Mouse (Mus musculus): ENCODE data around the gene Dhx35. TPM values are rescaled to one million over a fixed set of nuclear protein-coding genes. Genes with fewer than 3 reads are reported as not detected.

Dhx35 gene
- total and polyA plus RNA-seq, 3 experiments, result 15.2 to 21.6 (median 17.5) TPM

GRCm38 (mm10) chr2:158815686-158816085, 21.1 kb downstream of the Dhx35 start:
- no peaks in the 10 kb centered on the region for H3K79me2 ChIP-seq (replicated peaks; ENCODE audit: control insufficient read depth, insufficient read depth, low read length)
- intact Hi-C loops (cut with DNase I), result no loop called here
- H3K36me3 ChIP-seq (ENCODE audit: control insufficient read depth, insufficient read depth, low read length), result no peaks in the 10 kb centered on the region
- DNase-seq, result no peak
- H3K4me1 ChIP-seq (ENCODE audit: control insufficient read depth, insufficient read depth, low read length), result no peaks in the 10 kb centered on the region
- no peak overlapping the region for H3K27ac ChIP-seq
- H3K4me3 ChIP-seq, result no peak overlapping the region
- H3K27me3 ChIP-seq (ENCODE audit: control insufficient read depth, insufficient read depth, low read length), result no peaks in the 10 kb centered on the region
- H3K9ac ChIP-seq (ENCODE audit: low read depth, low read length), result no peak overlapping the region
- no peak for TF ChIP-seq POLR2A (IDR thresholded peaks at IDR 0.05; ENCODE audit: insufficient read depth, low read depth, low read length)
- TF ChIP-seq EP300 (IDR thresholded peaks at IDR 0.05; ENCODE audit: insufficient read depth, low read depth, low read length), result no peak
- no peak for TF ChIP-seq CTCF (IDR thresholded peaks at IDR 0.05)

GRCm38 (mm10) chr2:158816239-158816638, 21.6 kb downstream of the Dhx35 start:
- H3K27ac ChIP-seq, result no peak overlapping the region
- no peaks in the 10 kb centered on the region for H3K36me3 ChIP-seq (ENCODE audit: control insufficient read depth, insufficient read depth, low read length)
- WGBS, result 92% methylated on average over 4 of the region's 4 CpGs

GRCm38 (mm10) chr2:158817708-158818107, 23.1 kb downstream of the Dhx35 start:
- H3K9ac ChIP-seq (ENCODE audit: low read depth, low read length), result no peak overlapping the region
- H3K4me3 ChIP-seq, result no peak overlapping the region
- intact Hi-C loops (cut with DNase I), result no loop called here
- DNase-seq, result no peak
- TF ChIP-seq EP300 (IDR thresholded peaks at IDR 0.05; ENCODE audit: insufficient read depth, low read depth, low read length) (no peak), CTCF (IDR thresholded peaks at IDR 0.05) (no peak), POLR2A (IDR thresholded peaks at IDR 0.05; ENCODE audit: insufficient read depth, low read depth, low read length) (no peak)
- H3K27me3 ChIP-seq (ENCODE audit: control insufficient read depth, insufficient read depth, low read length), result no peaks in the 10 kb centered on the region
- no peaks in the 10 kb centered on the region for H3K36me3 ChIP-seq (ENCODE audit: control insufficient read depth, insufficient read depth, low read length)
- H3K4me1 ChIP-seq (ENCODE audit: control insufficient read depth, insufficient read depth, low read length), result no peaks in the 10 kb centered on the region
- no peaks in the 10 kb centered on the region for H3K79me2 ChIP-seq (replicated peaks; ENCODE audit: control insufficient read depth, insufficient read depth, low read length)
- WGBS, result 87% methylated on average over 8 of the region's 8 CpGs
- H3K27ac ChIP-seq, result no peak overlapping the region

More at GRCm38 (mm10) chr2:158816239-158816638, 21.6 kb downstream of the Dhx35 start:
- intact Hi-C loops (cut with DNase I), result no loop called here
- no peaks in the 10 kb centered on the region for H3K27me3 ChIP-seq (ENCODE audit: control insufficient read depth, insufficient read depth, low read length)
- H3K79me2 ChIP-seq (replicated peaks; ENCODE audit: control insufficient read depth, insufficient read depth, low read length), result no peaks in the 10 kb centered on the region
- DNase-seq, result no peak
- no peak overlapping the region for H3K4me3 ChIP-seq
- no peaks in the 10 kb centered on the region for H3K4me1 ChIP-seq (ENCODE audit: control insufficient read depth, insufficient read depth, low read length)
- TF ChIP-seq CTCF (IDR thresholded peaks at IDR 0.05), result no peak
- TF ChIP-seq EP300 (IDR thresholded peaks at IDR 0.05; ENCODE audit: insufficient read depth, low read depth, low read length), result no peak
- no peak for TF ChIP-seq POLR2A (IDR thresholded peaks at IDR 0.05; ENCODE audit: insufficient read depth, low read depth, low read length)
- no peak overlapping the region for H3K9ac ChIP-seq (ENCODE audit: low read depth, low read length)

GRCm38 (mm10) chr2:158828124-158828523, 33.5 kb downstream of the Dhx35 start:
- Histone ChIP-seq H3K9ac (ENCODE audit: low read depth, low read length) (no peak overlapping the region), H3K27ac (no peak overlapping the region), H3K36me3 (ENCODE audit: control insufficient read depth, insufficient read depth, low read length) (no peaks in the 10 kb centered on the region), H3K4me3 (no peak overlapping the region), H3K27me3 (ENCODE audit: control insufficient read depth, insufficient read depth, low read length) (no peaks in the 10 kb centered on the region), H3K4me1 (ENCODE audit: control insufficient read depth, insufficient read depth, low read length) (peaks cover 1% of the 10 kb centered on the region; the same call in 1 of the 2 replicates), H3K79me2 (replicated peaks; ENCODE audit: control insufficient read depth, insufficient read depth, low read length) (no peaks in the 10 kb centered on the region)
- DNase-seq, result no peak
- no peak for TF ChIP-seq EP300 (IDR thresholded peaks at IDR 0.05; ENCODE audit: insufficient read depth, low read depth, low read length)
- no peak for TF ChIP-seq POLR2A (IDR thresholded peaks at IDR 0.05; ENCODE audit: insufficient read depth, low read depth, low read length)
- peak; percentile 30; the same call in 1 of the 2 replicates for TF ChIP-seq CTCF (IDR thresholded peaks at IDR 0.05)
- WGBS, result 86% methylated on average over 2 of the region's 2 CpGs
- intact Hi-C loops (cut with DNase I), result no loop called here

- no peak overlapping the region for H3K27ac ChIP-seq
- H3K4me3 ChIP-seq, result no peak overlapping the region
- intact Hi-C loops (cut with DNase I), result no loop called here
- no peaks in the 10 kb centered on the region for H3K79me2 ChIP-seq (replicated peaks; ENCODE audit: control insufficient read depth, insufficient read depth, low read length)
- TF ChIP-seq EP300 (IDR thresholded peaks at IDR 0.05; ENCODE audit: insufficient read depth, low read depth, low read length) (no peak), POLR2A (IDR thresholded peaks at IDR 0.05; ENCODE audit: insufficient read depth, low read depth, low read length) (no peak), CTCF (IDR thresholded peaks at IDR 0.05) (no peak)
- no peaks in the 10 kb centered on the region for H3K36me3 ChIP-seq (ENCODE audit: control insufficient read depth, insufficient read depth, low read length)
- DNase-seq, result no peak
- 77% methylated on average over 6 of the region's 6 CpGs for WGBS
- H3K9ac ChIP-seq (ENCODE audit: low read depth, low read length), result no peak overlapping the region
- H3K4me1 ChIP-seq (ENCODE audit: control insufficient read depth, insufficient read depth, low read length), result peaks cover 1% of the 10 kb centered on the region; the same call in 1 of the 2 replicates
- no peaks in the 10 kb centered on the region for H3K27me3 ChIP-seq (ENCODE audit: control insufficient read depth, insufficient read depth, low read length)
Measured at GRCm38 (mm10) chr2:158829746-158830145, 35.1 kb downstream of the Dhx35 start.

GRCm38 (mm10) chr2:158833221-158833620, 38.6 kb downstream of the Dhx35 start:
- no peak for TF ChIP-seq POLR2A (IDR thresholded peaks at IDR 0.05; ENCODE audit: insufficient read depth, low read depth, low read length)
- no peak for TF ChIP-seq EP300 (IDR thresholded peaks at IDR 0.05; ENCODE audit: insufficient read depth, low read depth, low read length)
- no peak for TF ChIP-seq CTCF (IDR thresholded peaks at IDR 0.05)
- Histone ChIP-seq H3K9ac (ENCODE audit: low read depth, low read length) (no peak overlapping the region), H3K27ac (peak overlapping the region; percentile 52; the same call in 1 of the 2 replicates), H3K4me3 (no peak overlapping the region), H3K27me3 (ENCODE audit: control insufficient read depth, insufficient read depth, low read length) (no peaks in the 10 kb centered on the region), H3K79me2 (replicated peaks; ENCODE audit: control insufficient read depth, insufficient read depth, low read length) (no peaks in the 10 kb centered on the region), H3K36me3 (ENCODE audit: control insufficient read depth, insufficient read depth, low read length) (no peaks in the 10 kb centered on the region), H3K4me1 (ENCODE audit: control insufficient read depth, insufficient read depth, low read length) (peaks cover 1% of the 10 kb centered on the region; the same call in 1 of the 2 replicates)
- 29% methylated on average over 5 of the region's 5 CpGs for WGBS
- intact Hi-C loops (cut with DNase I), result no loop called here
- peak in 1 of 2 experiments; percentile 11 for DNase-seq

Data from heart, adult 2 months (tissue).